Mouse (Mus musculus): Measurements from ENCODE around the gene Dhx34. TPM values are rescaled to one million over a fixed set of nuclear protein-coding genes. Genes with fewer than 3 reads are reported as not detected.
A peak's percentile ranks its signal among the peaks of the same experiment; 100 is the strongest.
"Not testable (repeated sequence)": the region's sequence is repeated elsewhere in the genome, so short reads cannot be mapped to it uniquely, and the experiment has no call there.

The Dhx34 gene
- total RNA-seq (2021) = 10 to 100 TPM in 1 of 2 experiments, 1 to 10 TPM in 1; 8.7 to 11.1 TPM
- long read RNA-seq, experiment 1, partial matches to known transcripts = 7 of 12 reads
- long read RNA-seq, experiment 1, other reads (novel, unspliced or antisense) = 3 of 12 reads
- long read RNA-seq, experiment 2, partial matches to known transcripts = 4 of 10 reads
- long read RNA-seq, experiment 2, other reads (novel, unspliced or antisense) = 6 of 10 reads

DNA sequence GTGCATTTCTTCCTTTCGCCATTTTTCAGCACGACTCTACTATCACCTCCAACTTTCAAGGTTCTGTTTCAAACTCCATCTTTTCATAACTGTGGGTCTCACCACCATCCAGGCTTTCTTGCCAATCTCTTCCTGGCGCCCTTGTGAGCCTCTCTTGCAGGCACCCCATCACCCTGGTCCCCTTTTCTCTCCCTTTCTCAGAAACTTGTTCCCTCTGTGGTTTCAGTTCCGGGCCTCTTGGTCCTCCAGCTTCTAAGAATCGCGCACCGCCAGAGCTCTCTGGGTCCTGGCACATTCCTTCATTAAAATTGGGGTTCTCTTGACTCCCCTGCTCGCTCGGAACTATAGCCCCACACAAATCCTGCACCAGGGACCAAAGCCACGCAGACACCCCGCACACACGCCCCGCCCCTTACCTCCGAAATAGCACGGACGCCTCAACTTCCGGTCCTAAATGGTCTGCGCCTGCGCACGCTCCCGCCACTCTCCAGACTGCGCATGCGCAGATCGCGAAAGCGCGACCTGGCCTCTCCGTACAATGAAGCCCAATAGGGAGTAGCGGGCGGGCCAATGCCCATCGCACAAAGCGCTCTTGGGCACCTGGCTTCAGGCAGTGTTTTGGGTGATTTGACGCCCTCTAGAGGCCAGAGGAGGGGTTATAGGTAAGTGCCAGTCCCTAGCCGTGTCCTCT, at the start of gene Dhx34:
Dhx34 (minus strand) TSS at position 456 of the 691 bp plus-strand sequence.
- peak; percentile 97 for DNase-seq
- intact Hi-C loops (cut with DNase I) = loop anchor here (2.0 kb wide), 1 partner anchor 41 kb away; no protein-coding TSS in a partner anchor

DNA sequence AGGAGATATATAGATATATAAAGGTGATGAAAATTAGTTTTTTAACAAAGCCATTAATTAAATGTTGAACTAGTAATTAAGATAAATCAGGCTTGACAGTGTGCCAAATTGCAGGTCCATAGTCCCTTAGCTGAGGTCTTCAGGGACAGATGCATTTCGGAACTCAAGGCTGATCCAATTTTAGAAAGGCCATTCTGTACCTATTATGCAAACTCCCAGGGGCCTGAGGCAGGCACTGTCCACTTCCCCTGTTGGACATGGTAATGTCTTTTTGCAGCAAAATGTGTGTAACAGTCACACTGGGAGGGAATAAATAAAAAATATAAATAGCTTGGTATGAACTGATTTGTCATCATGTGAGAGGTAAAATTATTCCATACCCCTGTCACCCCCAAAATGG, 49.3 kb upstream of the Dhx34 start:
- intact Hi-C loops (cut with DNase I) = no loop called here
- no peak for DNase-seq

DNA sequence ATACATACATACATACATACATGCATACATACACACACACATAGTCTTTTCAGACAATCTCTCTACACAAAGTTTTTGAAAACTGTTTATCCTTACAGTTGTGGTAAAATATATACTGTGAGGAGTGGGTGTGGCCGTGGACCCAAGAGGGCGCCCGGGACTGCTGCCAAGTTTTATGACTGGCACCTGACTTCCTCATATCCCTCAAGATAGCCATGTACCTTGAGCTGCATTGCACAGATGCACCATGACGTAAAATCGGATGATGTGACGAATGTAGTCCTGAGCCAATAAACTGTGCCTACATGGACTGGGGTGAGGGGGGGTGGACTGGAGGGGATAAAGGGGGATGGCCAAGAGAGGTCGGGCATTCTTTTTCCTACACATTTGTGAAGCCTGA, 44.8 kb upstream of the Dhx34 start:
- intact Hi-C loops (cut with DNase I); DNase-seq: not testable (repeated sequence)

DNA sequence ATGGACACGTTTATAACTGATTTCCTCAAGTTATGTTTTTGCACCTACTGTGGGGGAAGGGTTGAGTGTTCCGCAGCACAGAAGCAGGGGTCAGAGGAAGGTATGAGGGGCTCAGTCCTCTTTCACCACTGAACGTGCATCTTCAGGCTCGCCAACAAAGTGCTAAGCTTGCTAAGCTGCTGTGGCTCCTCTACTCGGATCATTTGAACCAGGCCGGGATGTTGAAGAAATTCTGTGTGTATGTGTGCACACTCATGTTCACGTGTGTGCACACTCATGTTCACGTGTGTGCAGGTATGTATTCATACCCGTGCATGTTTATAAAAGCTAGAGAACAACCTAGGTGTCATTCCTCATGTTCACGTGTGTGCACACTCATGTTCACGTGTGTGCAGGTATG, 44.0 kb upstream of the Dhx34 start:
- intact Hi-C loops (cut with DNase I) = no loop called here
- no peak for DNase-seq

DNA sequence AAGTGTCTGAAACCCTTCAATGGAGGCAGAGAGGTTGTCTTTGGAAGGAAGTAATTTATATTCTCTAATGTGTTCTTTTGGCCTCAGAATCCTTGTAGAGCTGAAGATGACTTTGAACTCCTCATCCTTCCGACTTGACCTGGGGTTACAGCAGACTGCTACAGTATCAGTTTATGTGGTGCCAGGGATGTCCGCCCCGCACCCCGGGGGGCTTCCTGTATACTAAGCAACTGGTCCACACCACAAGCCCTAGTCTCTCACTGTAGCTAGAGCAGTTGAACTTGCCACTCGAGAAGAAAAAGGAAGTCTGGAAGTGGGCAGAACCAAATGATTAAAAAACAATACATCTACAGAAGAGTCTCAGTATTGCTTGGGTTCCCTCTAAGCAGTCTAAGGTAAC, 42.0 kb upstream of the Dhx34 start:
- DNase-seq = no peak
- intact Hi-C loops (cut with DNase I) = loop anchor here (1.0 to 5.0 kb wide), 3 partner anchors 43 to 167 kb away; partner anchors contain the start of gene Napa

DNA sequence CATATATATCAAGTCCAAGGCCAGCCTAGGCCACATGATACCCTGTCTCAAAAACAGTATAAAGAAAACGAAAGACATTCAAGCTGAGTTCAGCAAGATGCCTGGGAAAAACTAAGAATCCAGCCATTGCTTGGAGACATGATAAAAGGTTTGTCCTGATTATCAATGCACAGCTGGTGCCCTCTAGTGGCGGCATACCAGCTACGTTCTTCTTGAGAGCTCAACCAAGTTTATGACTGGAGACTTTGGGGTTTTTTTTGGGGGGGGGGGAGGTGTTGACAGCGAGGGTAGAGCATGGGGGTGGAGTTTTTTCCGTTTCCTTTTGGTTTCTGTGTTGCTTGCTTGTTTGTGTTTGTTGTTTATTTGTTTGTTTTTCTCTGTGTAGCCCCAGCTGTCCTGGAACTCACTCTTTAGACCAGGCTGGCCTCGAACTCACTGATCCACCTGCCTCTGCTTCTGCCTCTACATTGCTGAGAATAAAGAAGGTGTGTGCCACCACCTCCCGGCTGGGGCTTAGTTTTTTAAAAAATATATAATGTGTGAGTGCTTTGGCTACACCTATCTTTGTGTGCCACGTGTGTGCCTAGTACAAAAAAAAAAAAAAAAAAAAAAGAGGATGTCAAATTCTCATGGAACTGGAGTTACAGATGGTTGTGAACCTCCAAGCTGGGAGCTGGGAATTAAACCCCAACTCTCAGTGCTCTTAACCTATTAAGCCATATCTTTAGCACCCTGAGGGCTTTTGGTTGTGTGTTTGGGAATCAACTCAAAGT, 41.4 kb upstream of the Dhx34 start:
- intact Hi-C loops (cut with DNase I) = loop anchor here (1.0 to 5.0 kb wide), 3 partner anchors 42 to 166 kb away; partner anchors contain the start of gene Napa

DNA sequence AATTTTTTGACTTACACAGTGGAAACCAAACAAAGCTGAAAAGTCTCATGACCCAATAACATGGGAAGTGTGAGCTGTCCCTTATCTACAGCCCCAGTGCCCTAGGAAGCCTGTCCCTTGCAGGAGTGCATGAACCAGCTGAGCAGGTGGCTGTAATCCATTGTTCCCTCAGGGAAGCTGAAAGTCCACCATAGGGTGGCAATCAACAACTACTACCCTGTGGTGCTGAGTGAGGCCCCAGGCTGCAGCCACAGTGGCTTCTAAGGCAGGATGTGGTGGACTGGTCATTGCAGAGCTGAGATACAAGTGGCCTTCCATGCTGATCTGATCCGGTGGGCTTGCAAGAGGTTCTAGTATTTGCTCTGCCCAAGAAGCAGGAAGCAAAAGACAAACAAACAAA, 39.3 kb upstream of the Dhx34 start:
- intact Hi-C loops (cut with DNase I) = loop anchor here (5.0 kb wide), 1 partner anchor 164 kb away; the partner anchor contains the start of gene Napa

More for the DNA sequence above, 41.4 kb upstream of the Dhx34 start:
- DNase-seq = peak; percentile 80 to 88

DNA sequence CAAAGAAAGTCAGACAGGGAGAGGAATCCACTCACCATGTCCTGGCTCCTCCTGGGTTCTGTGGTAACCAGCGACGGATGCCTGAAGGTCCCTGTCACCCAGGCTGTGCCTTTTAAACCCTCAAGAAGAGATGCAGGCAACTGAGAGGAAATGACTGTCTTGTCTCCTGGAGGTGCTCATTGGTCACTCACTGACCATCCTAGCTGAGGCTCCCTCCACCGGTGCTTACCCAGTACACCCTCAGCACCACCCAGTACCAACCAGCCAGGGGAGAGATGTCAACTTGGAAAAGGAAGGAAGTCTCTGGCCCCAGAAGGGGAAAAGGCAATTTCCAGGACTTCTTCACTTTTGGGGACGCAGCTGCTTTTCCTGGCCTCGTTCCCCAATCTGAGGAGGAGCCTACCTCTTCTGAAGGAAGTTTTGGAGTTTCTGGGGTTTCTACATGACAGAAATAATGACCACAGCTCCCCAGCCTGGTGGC, 37.3 kb upstream of the Dhx34 start, which contains the start of gene C5ar1:
C5ar1 (minus strand) TSS at position 431 of the 481 bp plus-strand sequence.
- intact Hi-C loops (cut with DNase I) = no loop called here
- no peak for DNase-seq

More for the DNA sequence above, 39.3 kb upstream of the Dhx34 start:
- no peak for DNase-seq

DNA sequence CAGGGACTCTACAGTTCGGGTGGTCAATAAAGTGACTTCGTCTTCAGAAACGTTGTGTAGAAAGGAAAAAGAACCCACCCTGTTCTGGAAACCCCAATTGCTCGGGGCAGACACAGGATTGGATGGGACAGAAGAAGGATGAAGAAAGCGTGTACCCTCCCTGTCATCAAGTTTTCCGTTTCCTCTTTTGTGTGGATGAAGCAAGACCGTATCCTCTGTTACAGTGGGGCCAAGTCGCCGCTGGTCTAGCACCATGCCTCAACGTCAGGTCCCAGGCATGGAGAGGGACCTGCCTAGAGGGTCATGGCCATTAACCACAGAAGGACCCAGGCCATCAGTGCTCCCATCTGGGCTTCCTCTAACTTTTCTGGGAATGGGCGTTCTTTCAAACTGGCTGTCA, 36.0 kb upstream of the Dhx34 start:
- no peak for DNase-seq
- intact Hi-C loops (cut with DNase I) = no loop called here

DNA sequence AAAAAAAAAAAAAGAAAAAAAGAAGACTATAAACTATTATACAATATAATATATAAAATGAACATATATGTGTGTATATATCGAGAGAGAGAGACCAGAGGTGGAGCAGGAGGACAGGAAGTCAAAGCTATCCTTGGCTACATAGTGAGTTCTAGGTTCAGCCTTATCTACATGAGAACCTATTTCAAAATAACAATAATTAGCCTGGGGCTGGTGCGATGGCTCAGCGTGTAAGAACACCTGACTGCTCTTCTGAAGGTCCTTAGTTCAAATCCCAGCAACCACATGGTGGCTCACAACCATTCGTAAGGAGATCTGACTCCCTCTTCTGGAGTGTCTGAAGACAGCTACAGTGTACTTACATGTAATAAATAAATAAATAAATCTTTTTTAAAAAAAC, 34.1 kb upstream of the Dhx34 start:
- DNase-seq; intact Hi-C loops (cut with DNase I): not testable (repeated sequence)

DNA sequence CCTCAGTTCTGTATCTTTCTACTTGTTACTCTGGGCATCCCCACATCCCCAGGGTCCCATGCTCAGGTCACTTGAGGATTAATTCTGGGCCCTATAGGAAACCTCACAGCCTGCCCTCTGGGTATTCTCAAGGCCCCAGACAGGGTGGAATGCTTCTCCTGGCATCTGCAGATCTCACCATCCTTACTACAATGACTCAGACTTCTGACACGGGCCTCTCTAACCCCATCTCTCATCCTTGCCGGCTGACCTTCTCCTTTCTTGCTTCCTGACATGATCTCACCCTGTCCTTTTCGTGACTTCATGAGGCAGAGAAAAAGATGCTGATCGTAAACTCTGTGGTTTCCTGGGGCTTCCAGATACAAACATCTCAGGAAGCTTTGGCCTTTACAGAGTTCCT, 32.4 kb upstream of the Dhx34 start:
- intact Hi-C loops (cut with DNase I) = no loop called here
- DNase-seq = no peak

DNA sequence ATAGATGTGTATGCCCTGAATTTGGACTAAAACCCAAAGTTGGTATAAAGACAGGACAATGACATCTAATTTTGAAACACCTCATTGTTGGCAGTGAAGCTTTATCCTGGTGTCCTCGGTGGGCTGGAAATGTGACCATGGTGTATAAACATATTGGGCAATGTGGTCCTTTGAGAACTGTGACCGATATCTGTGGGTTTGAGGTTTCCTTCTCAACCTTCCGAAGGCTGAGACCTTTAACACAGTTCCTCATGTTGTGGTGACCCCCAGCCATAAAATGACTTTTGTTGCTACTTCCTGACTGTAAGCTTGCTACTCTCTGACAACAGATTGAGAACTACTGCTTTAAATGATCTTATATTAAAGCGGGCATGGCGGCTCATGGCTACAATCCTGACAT, 28.9 kb upstream of the Dhx34 start:
- DNase-seq = no peak
- intact Hi-C loops (cut with DNase I) = no loop called here

DNA sequence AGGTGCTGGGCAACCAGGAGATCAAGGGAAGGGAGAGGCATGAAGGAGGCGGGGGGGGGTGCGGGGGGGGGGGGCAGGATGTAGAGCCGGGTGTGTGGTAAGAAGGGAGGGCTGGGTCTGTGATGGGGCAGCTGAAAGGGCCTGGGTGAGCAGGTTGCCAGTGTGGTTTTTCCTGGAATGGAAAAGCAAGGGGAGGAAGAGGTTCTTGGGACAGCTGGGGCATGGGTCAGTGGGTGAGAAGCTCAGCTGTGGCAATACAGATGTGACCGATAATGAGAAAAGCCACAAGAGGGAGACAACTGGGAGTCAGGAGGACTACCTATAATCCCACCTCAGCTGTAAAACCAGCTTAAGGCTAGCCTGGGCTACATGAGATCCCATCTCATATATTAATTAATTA, 24.1 kb upstream of the Dhx34 start:
- intact Hi-C loops (cut with DNase I) = no loop called here
- no peak for DNase-seq

DNA sequence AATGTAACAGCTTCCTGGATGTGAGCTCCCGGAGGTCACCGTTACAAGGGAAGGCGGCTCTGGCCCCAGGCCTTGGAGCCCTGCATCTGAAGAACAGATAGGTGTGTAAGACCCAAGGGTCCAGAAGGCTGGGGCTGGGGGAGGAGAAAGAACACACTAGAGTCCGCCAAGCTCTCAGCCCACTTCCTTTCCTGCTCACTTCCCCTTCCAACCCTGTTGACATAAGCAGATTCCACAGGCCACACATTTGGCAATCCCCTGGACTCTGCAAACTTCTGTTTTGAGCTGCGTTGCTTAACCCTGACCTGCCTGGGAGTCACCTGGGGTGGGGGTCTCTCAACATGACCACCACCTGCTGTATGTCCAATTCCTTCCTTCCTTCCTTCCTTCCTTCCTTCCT, 22.2 kb upstream of the Dhx34 start, which contains the start of gene C5ar2:
C5ar2 (minus strand) TSS at position 88 of the 400 bp plus-strand sequence.
- no peak for DNase-seq
- intact Hi-C loops (cut with DNase I) = no loop called here

DNA sequence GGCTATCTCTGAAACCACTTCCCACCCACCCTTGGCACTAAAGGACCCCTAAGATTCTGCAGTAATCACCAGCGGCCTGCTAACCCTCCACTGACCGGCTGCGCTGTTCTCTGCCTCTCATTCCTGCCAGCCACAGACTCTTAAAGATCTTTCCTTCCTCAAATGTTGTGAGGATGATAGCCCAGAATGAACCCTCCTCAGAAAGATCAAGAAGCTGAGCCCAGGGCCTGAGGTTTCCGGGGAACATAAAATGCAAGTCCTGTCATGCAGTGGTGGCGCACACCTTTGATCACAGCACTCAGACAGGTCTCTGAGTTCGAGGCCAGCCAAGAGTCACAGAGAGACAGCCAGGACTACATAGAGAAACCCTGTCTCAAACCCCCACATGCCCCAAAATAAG, 20.4 kb upstream of the Dhx34 start:
- DNase-seq = no peak
- intact Hi-C loops (cut with DNase I) = no loop called here

DNA sequence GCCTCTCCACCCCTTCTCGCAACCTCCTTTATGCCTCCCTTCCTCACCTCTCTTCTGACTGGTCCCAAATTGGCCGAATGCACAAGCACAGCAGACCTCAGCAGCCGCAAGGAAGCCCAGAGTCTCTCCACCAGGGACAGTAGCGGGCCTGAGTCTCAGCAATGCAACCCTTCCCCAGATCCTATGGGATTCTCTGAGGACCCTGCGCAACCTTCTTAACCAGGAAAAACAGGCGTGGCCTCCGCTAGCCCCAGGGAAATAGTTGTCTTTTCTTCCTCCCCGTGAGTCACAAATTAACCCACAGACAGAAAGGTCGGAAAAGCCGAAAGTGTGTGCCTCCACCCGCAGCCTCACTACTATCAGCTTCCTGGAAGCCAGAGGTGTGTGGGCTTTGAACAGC, 19.9 kb upstream of the Dhx34 start:
- intact Hi-C loops (cut with DNase I) = no loop called here
- DNase-seq = no peak

DNA sequence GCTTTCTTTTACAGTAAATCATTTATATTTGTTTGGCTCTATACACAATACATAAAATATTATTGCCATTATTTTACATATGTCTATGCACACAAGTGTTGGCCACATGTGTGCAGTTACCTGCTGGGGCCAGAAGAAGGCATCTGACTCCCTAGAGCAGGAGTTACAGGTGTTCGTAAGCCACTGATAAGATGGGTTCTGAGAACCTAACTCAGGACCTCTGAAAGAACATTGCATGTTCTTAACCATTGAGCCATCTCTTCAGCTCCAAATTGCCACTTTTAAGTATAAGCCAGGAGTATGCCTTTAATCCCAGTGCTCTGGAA, 19.1 kb upstream of the Dhx34 start:
- intact Hi-C loops (cut with DNase I) = no loop called here
- no peak for DNase-seq

DNA sequence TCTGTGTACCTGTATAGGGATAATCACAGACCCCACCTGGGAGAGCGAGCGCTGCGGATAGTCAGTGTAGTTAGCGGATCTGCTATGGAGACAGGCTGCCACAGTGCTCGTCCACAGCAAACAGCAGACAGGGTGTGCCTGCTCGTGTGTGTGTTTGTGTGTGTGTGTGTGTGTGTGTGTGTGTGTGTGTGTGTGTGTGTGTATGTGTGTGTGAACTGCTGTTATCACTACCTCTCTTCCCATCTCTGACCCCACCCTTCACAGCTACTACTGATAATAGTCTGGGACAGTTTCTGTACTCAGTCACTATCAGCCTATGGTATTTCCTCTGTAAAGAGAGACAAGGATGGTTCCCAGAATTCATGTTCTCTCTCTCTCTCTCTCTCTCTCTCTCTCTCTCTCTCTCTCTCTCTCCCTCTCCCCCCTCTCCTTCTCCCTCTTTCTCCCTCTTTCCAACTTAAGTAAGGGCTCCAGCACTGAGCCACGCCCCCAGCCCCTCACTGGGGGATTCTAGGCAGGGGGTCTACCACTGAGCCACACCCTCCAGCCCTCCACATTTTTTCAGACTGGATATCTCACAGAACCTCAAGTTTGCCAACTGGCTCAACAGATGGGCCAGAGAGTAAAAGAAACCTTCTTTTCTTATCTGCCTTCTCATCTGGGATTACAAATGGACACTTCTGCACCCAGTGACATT, 18.6 kb upstream of the Dhx34 start:
- no peak for DNase-seq
- intact Hi-C loops (cut with DNase I) = no loop called here

DNA sequence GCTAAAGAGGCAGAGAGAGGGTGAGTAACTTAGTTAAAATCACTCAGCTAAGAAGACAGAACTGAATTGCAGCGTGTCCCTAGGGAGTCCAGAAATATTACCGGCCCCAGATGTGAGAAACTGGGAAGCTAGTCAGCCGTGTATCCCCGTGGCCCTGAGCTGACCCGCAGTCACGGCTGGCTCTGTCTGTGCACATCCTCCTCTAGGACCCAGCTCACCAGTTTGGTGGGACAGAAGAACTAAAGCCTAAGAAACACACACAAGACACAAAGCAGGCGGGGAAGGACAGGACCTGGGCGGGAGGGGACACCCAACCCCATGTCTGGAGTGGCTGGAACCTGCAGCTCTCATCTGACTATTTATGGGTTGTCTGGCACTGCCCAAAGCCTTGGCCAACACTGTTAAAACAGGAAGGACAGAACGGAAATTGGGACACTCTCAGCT, 17.7 kb upstream of the Dhx34 start:
- DNase-seq = peak; percentile 34 to 46
- intact Hi-C loops (cut with DNase I) = no loop called here

DNA sequence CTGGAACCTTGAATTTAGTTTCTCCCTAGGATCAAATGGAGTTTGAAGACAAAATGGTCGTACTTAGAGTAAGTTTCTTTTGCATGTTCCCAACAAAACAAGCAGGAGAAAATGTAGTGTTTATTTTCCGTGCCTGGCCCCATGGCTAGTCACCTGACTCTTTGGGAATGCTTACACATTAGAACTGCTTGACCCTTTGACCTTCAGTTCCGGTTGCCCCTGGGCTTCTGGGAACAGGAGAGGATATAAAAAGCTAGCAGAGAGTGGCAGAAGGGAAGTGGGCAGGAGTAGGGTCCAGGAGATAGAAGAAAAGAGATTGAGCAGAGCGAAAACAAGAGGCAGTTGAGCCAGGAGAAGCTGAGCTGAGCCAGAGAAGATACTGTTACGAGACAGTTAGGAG, 8.0 kb upstream of the Dhx34 start:
- intact Hi-C loops (cut with DNase I) = no loop called here
- peak in 1 of 2 experiments; percentile 18 for DNase-seq
